Mouse (Mus musculus): ENCODE results near the gene Id3. TPM values are rescaled to one million over a fixed set of nuclear protein-coding genes. Genes with fewer than 3 reads are reported as not detected.

Id3 gene
- polyA plus RNA-seq, 1 experiment from 2014 or later, result 0.34 TPM

DNA sequence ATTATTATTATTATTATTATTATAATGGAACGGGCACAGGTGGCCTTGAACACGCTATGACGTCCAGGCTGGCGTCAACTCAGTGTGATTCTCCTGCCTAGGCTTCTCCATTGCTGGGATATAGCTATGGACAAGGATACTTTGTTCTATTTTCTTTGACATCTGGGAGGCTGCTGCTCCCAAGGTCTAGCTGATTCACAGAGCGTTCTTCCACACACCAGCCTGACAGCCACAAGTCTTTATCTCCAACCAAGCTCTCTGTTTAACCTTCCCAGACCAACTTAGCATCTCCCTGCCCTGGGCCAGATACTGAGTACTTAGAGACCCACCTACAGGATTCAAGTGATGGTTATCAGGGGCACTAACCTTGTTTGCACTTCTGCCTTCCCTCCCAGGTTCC is 28.6 kb upstream of the Id3 start:
- Histone ChIP-seq H3K36me3 (ENCODE audit: inconsistent target) (no peaks in the 10 kb centered on the region), H3K4me3 (ENCODE audit: inconsistent target) (no peak overlapping the region), H3K27ac (no peak overlapping the region), H3K79me2 (ENCODE audit: inconsistent target) (no peaks in the 10 kb centered on the region)
- 99% methylated on average over 5 of the region's 5 CpGs for WGBS (ENCODE audit: missing documents)

GRCm38 (mm10) chr4:136117022-136117421 is 26.3 kb upstream of the Id3 start:
- WGBS (ENCODE audit: missing documents), result 15% methylated on average over 13 of the region's 13 CpGs
- H3K4me3 ChIP-seq (ENCODE audit: inconsistent target), result no peak overlapping the region
- no peaks in the 10 kb centered on the region for H3K79me2 ChIP-seq (ENCODE audit: inconsistent target)
- H3K27ac ChIP-seq, result peak overlapping the region; percentile 21; the same call in 1 of the 2 replicates
- no peaks in the 10 kb centered on the region for H3K36me3 ChIP-seq (ENCODE audit: inconsistent target)

GRCm38 (mm10) chr4:136120041-136120440 is 23.3 kb upstream of the Id3 start:
- WGBS (ENCODE audit: missing documents), result 21% methylated on average over 14 of the region's 16 CpGs
- no peaks in the 10 kb centered on the region for H3K79me2 ChIP-seq (ENCODE audit: inconsistent target)
- no peak overlapping the region for H3K27ac ChIP-seq
- H3K4me3 ChIP-seq (ENCODE audit: inconsistent target), result no peak overlapping the region
- no peaks in the 10 kb centered on the region for H3K36me3 ChIP-seq (ENCODE audit: inconsistent target)

- no peaks in the 10 kb centered on the region for H3K36me3 ChIP-seq (ENCODE audit: inconsistent target)
- no peak overlapping the region for H3K27ac ChIP-seq
- no peak overlapping the region for H3K4me3 ChIP-seq (ENCODE audit: inconsistent target)
- whole genome bisulfite sequencing (ENCODE audit: missing documents), result 93% methylated on average over 3 of the region's 3 CpGs
- H3K79me2 ChIP-seq (ENCODE audit: inconsistent target), result no peaks in the 10 kb centered on the region
These were observed 22.1 kb upstream of the Id3 start for GRCm38 (mm10) chr4:136121158-136121557.

- H3K36me3 ChIP-seq (ENCODE audit: inconsistent target), result no peaks in the 10 kb centered on the region
- no peaks in the 10 kb centered on the region for H3K79me2 ChIP-seq (ENCODE audit: inconsistent target)
- no peak overlapping the region for H3K4me3 ChIP-seq (ENCODE audit: inconsistent target)
- no peak overlapping the region for H3K27ac ChIP-seq
- 82% methylated on average over 7 of the region's 7 CpGs for WGBS (ENCODE audit: missing documents)
These were observed 21.3 kb upstream of the Id3 start for GRCm38 (mm10) chr4:136121844-136122468.

GRCm38 (mm10) chr4:136123111-136123791 is 20.0 kb upstream of the Id3 start:
- 16% methylated on average over 8 of the region's 8 CpGs for WGBS (ENCODE audit: missing documents)
- H3K27ac ChIP-seq, result peak overlapping the region; percentile 57
- no peaks in the 10 kb centered on the region for H3K79me2 ChIP-seq (ENCODE audit: inconsistent target)
- H3K4me3 ChIP-seq (ENCODE audit: inconsistent target), result no peak overlapping the region
- H3K36me3 ChIP-seq (ENCODE audit: inconsistent target), result no peaks in the 10 kb centered on the region

DNA sequence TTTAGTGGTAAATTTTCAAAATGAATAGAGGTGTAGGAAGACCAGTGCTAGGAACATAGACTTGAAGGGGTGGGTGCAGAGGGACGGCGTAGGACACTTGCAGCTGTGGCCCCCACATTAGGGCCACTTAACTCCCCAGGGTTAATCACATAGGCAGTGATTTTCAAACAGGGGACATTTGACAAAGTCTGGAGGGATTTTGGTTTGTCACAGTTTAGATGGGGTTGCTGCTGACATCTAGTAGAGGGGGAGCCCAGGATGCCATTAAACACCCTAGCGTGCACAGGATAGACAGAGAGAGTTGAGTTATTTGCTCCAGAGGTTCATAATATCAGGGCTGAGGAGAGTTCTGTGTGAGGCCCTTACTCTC is 19.5 kb upstream of the Id3 start:
- Histone ChIP-seq H3K4me3 (ENCODE audit: inconsistent target) (no peak overlapping the region), H3K36me3 (ENCODE audit: inconsistent target) (no peaks in the 10 kb centered on the region), H3K79me2 (ENCODE audit: inconsistent target) (no peaks in the 10 kb centered on the region), H3K27ac (peak overlapping the region; percentile 57)
- 89% methylated on average over 3 of the region's 3 CpGs for WGBS (ENCODE audit: missing documents)

- no peaks in the 10 kb centered on the region for H3K79me2 ChIP-seq (ENCODE audit: inconsistent target)
- no peaks in the 10 kb centered on the region for H3K36me3 ChIP-seq (ENCODE audit: inconsistent target)
- H3K4me3 ChIP-seq (ENCODE audit: inconsistent target), result no peak overlapping the region
- WGBS (ENCODE audit: missing documents), result 88% methylated on average over 4 of the region's 4 CpGs
- H3K27ac ChIP-seq, result no peak overlapping the region
These were observed 18.7 kb upstream of the Id3 start for GRCm38 (mm10) chr4:136124581-136124980.

DNA sequence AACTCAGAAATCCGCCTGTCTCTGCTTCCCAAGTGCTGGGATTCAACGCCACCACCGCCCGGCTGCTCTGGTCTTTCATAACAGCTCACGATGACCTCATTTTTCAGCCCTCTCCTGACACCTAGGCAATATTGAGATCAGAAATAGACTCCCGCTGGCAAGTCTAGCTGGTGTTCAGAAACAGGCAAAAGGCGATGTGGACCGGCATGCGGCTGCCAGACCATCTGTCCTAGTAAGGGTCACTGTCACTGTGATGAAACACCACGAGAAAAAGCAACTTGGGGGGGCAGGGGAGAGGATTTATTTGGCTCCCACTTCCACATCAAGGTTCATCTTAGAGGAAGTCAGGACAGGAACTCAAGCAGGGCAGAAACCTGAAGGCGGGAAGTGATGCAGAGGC is 17.8 kb upstream of the Id3 start:
- Histone ChIP-seq H3K36me3 (ENCODE audit: inconsistent target) (no peaks in the 10 kb centered on the region), H3K27ac (no peak overlapping the region)
- 84% methylated on average over 11 of the region's 11 CpGs for WGBS (ENCODE audit: missing documents)

GRCm38 (mm10) chr4:136126019-136126418 is 17.3 kb upstream of the Id3 start:
- H3K79me2 ChIP-seq (ENCODE audit: inconsistent target), result no peaks in the 10 kb centered on the region
- 92% methylated on average over 5 of the region's 5 CpGs for WGBS (ENCODE audit: missing documents)
- H3K36me3 ChIP-seq (ENCODE audit: inconsistent target), result no peaks in the 10 kb centered on the region

More for the DNA sequence above, 17.8 kb upstream of the Id3 start:
- no peaks in the 10 kb centered on the region for H3K79me2 ChIP-seq (ENCODE audit: inconsistent target)
- H3K4me3 ChIP-seq (ENCODE audit: inconsistent target), result no peak overlapping the region

DNA sequence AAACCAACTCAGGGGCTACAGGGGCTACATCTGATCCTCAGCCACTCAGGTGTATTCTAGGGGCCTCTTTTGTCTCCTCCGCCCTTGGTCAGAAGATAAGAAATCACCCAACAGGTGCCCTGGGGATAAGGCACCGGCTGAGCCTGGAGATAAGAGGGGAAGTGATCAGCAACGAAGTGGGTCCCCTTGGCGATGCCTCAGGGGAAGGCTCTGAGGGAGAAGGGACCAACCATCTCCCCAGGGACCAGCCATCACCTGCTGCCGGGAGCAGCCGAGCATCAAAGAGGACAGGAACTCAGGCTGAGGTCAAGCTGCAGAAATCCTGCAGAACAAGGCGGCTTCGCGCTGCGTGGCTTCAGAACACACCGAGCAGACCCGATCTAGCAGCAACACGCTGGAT is 15.6 kb upstream of the Id3 start:
- Histone ChIP-seq H3K79me2 (ENCODE audit: inconsistent target) (no peaks in the 10 kb centered on the region), H3K27ac (no peak overlapping the region), H3K4me3 (ENCODE audit: inconsistent target) (no peak overlapping the region), H3K36me3 (ENCODE audit: inconsistent target) (no peaks in the 10 kb centered on the region)
- WGBS (ENCODE audit: missing documents), result 78% methylated on average over 13 of the region's 13 CpGs

More at GRCm38 (mm10) chr4:136126019-136126418, 17.3 kb upstream of the Id3 start:
- Histone ChIP-seq H3K4me3 (ENCODE audit: inconsistent target) (no peak overlapping the region), H3K27ac (no peak overlapping the region)

- 92% methylated on average over 1 of the region's 1 CpGs for WGBS (ENCODE audit: missing documents)
- H3K4me3 ChIP-seq (ENCODE audit: inconsistent target), result no peak overlapping the region
- H3K27ac ChIP-seq, result no peak overlapping the region
- H3K36me3 ChIP-seq (ENCODE audit: inconsistent target), result no peaks in the 10 kb centered on the region
- no peaks in the 10 kb centered on the region for H3K79me2 ChIP-seq (ENCODE audit: inconsistent target)
These were observed 13.5 kb upstream of the Id3 start for GRCm38 (mm10) chr4:136129842-136130241.

- no peak overlapping the region for H3K27ac ChIP-seq
- 52% methylated on average over 9 of the region's 9 CpGs for WGBS (ENCODE audit: missing documents)
- no peak overlapping the region for H3K4me3 ChIP-seq (ENCODE audit: inconsistent target)
These were observed 9.5 kb upstream of the Id3 start for GRCm38 (mm10) chr4:136133801-136134200.

DNA sequence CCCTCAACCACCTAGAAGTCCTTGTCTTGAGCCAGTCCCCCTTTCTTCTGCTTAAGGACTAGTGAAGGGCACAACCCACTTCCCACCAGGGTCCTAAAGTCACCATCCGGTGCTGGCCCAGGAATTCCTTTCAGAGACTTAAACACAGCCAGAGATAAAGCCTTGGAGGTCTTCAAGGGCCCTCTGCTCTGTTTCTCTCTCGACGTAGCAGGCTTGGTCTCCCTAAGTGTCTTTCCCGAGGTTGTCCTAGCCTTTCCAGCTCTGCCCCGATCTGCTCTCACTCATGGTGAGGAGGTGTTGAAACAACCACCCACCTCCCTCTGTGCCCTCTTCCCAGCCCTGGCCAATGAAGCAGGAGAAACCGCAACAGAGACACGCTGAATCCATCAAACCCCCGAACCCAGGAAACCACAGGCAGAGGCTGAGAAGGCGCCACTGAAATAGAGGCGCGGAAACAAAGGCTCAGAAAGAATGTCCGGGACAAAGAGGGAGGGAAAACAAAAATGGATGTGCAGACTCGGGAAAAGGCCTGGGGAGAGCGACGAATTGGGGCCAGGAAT is 8.8 kb upstream of the Id3 start:
- H3K36me3 ChIP-seq (ENCODE audit: inconsistent target), result no peaks in the 10 kb centered on the region
- no peak overlapping the region for H3K4me3 ChIP-seq (ENCODE audit: inconsistent target)
- H3K79me2 ChIP-seq (ENCODE audit: inconsistent target), result no peaks in the 10 kb centered on the region
- H3K27ac ChIP-seq, result no peak overlapping the region
- WGBS (ENCODE audit: missing documents), result 7% methylated on average over 15 of the region's 15 CpGs

More at GRCm38 (mm10) chr4:136133801-136134200, 9.5 kb upstream of the Id3 start:
- no peaks in the 10 kb centered on the region for H3K36me3 ChIP-seq (ENCODE audit: inconsistent target)
- no peaks in the 10 kb centered on the region for H3K79me2 ChIP-seq (ENCODE audit: inconsistent target)

Measured in macrophage (primary cell).